Mouse (Mus musculus) testis, adult 2 months (tissue): ENCODE data around the gene Slc23a4.

Experiments
- CTCF ChIP-seq: fragments of 200-500 bp; IDR thresholded peaks from 2 replicates; pipeline ENCODE4 v1.5.1; 2012; ENCODE audit warnings: low read depth, mild to moderate bottlenecking, inconsistent platforms, low read length, moderate library complexity; ENCODE audit not compliant: control insufficient read depth, insufficient read depth, insufficient replicate concordance
- POLR2A ChIP-seq: fragments of 200-500 bp; IDR thresholded peaks from 2 replicates; pipeline ENCODE4 v1.6.1; 2012; ENCODE audit warnings: low read depth, mild to moderate bottlenecking, inconsistent platforms, low read length, moderate library complexity; ENCODE audit not compliant: control insufficient read depth

GRCm38 (mm10) chr6:34951956-34952667, 36.1 kb downstream of the Slc23a4 start:
- TF ChIP-seq CTCF = no peak
- TF ChIP-seq POLR2A = no peak
